Mouse (Mus musculus): ENCODE results near the gene Ccdc28b. TPM values are rescaled to one million over a fixed set of nuclear protein-coding genes. Genes with fewer than 3 reads are reported as not detected.

The Ccdc28b gene
- total and polyA plus RNA-seq, 2 experiments from 2014 or later = 55.1 to 58.0 TPM

GRCm38 (mm10) chr4:129622803-129623535, 778 bp downstream of the Ccdc28b start:
- no peak for DNase-seq (ENCODE audit: low spot score)
- H3K9ac ChIP-seq (replicated peaks; ENCODE audit: low read depth, low read length) = peak overlapping the region; percentile 71
- peak overlapping the region; percentile 84 for H3K4me2 ChIP-seq (ENCODE audit: low read depth, low read length)
- ATAC-seq (ENCODE audit: insufficient read depth, low read depth) = no peak
- H3K27me3 ChIP-seq (ENCODE audit: control insufficient read depth, insufficient read depth, low read length) = no peaks in the 10 kb centered on the region
- no peaks in the 10 kb centered on the region for H3K9me3 ChIP-seq (replicated peaks; ENCODE audit: control insufficient read depth, low read length)
- TF ChIP-seq EP300 (IDR thresholded peaks at IDR 0.05; ENCODE audit: low read depth) = no peak
- no peak for TF ChIP-seq CTCF (IDR thresholded peaks at IDR 0.05; ENCODE audit: low read depth)
- H3K27ac ChIP-seq (ENCODE audit: low read depth) = peak overlapping the region; percentile 89
- WGBS = 14% methylated on average over 8 of the region's 8 CpGs
- peaks cover 28% of the 10 kb centered on the region for H3K36me3 ChIP-seq (replicated peaks; ENCODE audit: control insufficient read depth, insufficient read depth, low read length)
- H3K4me3 ChIP-seq (ENCODE audit: low read depth, low read length) = peak overlapping the region; percentile 65
- peaks cover 37% of the 10 kb centered on the region for H3K4me1 ChIP-seq (ENCODE audit: control insufficient read depth, insufficient read depth)

GRCm38 (mm10) chr4:129622120-129622802, 1.5 kb downstream of the Ccdc28b start:
- Histone ChIP-seq H3K9ac (replicated peaks; ENCODE audit: low read depth, low read length) (peak overlapping the region; percentile 71), H3K27ac (ENCODE audit: low read depth) (peak overlapping the region; percentile 89), H3K4me2 (ENCODE audit: low read depth, low read length) (peak overlapping the region; percentile 84), H3K4me3 (ENCODE audit: low read depth, low read length) (peak overlapping the region; percentile 65), H3K27me3 (ENCODE audit: control insufficient read depth, insufficient read depth, low read length) (no peaks in the 10 kb centered on the region), H3K9me3 (replicated peaks; ENCODE audit: control insufficient read depth, low read length) (no peaks in the 10 kb centered on the region), H3K4me1 (ENCODE audit: control insufficient read depth, insufficient read depth) (peaks cover 38% of the 10 kb centered on the region), H3K36me3 (replicated peaks; ENCODE audit: control insufficient read depth, insufficient read depth, low read length) (peaks cover 26% of the 10 kb centered on the region)
- ATAC-seq (ENCODE audit: insufficient read depth, low read depth) (no peak), DNase-seq (ENCODE audit: low spot score) (no peak)
- TF ChIP-seq EP300 (IDR thresholded peaks at IDR 0.05; ENCODE audit: low read depth) (no peak), CTCF (IDR thresholded peaks at IDR 0.05; ENCODE audit: low read depth) (no peak)
- WGBS = 66% methylated on average over 11 of the region's 11 CpGs

GRCm38 (mm10) chr4:129621283-129621841, 2.4 kb downstream of the Ccdc28b start:
- Histone ChIP-seq H3K27me3 (ENCODE audit: control insufficient read depth, insufficient read depth, low read length) (no peaks in the 10 kb centered on the region), H3K27ac (ENCODE audit: low read depth) (peak overlapping the region; percentile 65), H3K4me3 (ENCODE audit: low read depth, low read length) (peak overlapping the region; percentile 20), H3K9me3 (replicated peaks; ENCODE audit: control insufficient read depth, low read length) (no peaks in the 10 kb centered on the region), H3K36me3 (replicated peaks; ENCODE audit: control insufficient read depth, insufficient read depth, low read length) (peaks cover 24% of the 10 kb centered on the region), H3K9ac (replicated peaks; ENCODE audit: low read depth, low read length) (no peak overlapping the region), H3K4me2 (ENCODE audit: low read depth, low read length) (peak overlapping the region; percentile 84), H3K4me1 (ENCODE audit: control insufficient read depth, insufficient read depth) (peaks cover 38% of the 10 kb centered on the region)
- no peak for ATAC-seq (ENCODE audit: insufficient read depth, low read depth)
- DNase-seq (ENCODE audit: low spot score) = peak; percentile 72
- 54% methylated on average over 8 of the region's 8 CpGs for WGBS
- TF ChIP-seq EP300 (IDR thresholded peaks at IDR 0.05; ENCODE audit: low read depth) (peak; percentile 25; the same call in 1 of the 2 replicates), CTCF (IDR thresholded peaks at IDR 0.05; ENCODE audit: low read depth) (no peak)

- H3K4me3 ChIP-seq (ENCODE audit: low read depth, low read length) = peak overlapping the region; percentile 20
- H3K36me3 ChIP-seq (replicated peaks; ENCODE audit: control insufficient read depth, insufficient read depth, low read length) = peaks cover 21% of the 10 kb centered on the region
- TF ChIP-seq EP300 (IDR thresholded peaks at IDR 0.05; ENCODE audit: low read depth) (no peak), CTCF (IDR thresholded peaks at IDR 0.05; ENCODE audit: low read depth) (no peak)
- ATAC-seq (ENCODE audit: insufficient read depth, low read depth) = no peak
- no peaks in the 10 kb centered on the region for H3K9me3 ChIP-seq (replicated peaks; ENCODE audit: control insufficient read depth, low read length)
- no peak for DNase-seq (ENCODE audit: low spot score)
- H3K9ac ChIP-seq (replicated peaks; ENCODE audit: low read depth, low read length) = no peak overlapping the region
- peaks cover 36% of the 10 kb centered on the region for H3K4me1 ChIP-seq (ENCODE audit: control insufficient read depth, insufficient read depth)
- peak overlapping the region; percentile 65 for H3K27ac ChIP-seq (ENCODE audit: low read depth)
- H3K4me2 ChIP-seq (ENCODE audit: low read depth, low read length) = peak overlapping the region; percentile 48
- no peaks in the 10 kb centered on the region for H3K27me3 ChIP-seq (ENCODE audit: control insufficient read depth, insufficient read depth, low read length)
- WGBS = 73% methylated on average over 11 of the region's 11 CpGs
Observed at GRCm38 (mm10) chr4:129620419-129621282, 3.1 kb downstream of the Ccdc28b start.

Measured in heart, postnatal 0 days (tissue).